8 mouse cellular contexts compared by ENCODE assay signal in the genomic region with DNA sequence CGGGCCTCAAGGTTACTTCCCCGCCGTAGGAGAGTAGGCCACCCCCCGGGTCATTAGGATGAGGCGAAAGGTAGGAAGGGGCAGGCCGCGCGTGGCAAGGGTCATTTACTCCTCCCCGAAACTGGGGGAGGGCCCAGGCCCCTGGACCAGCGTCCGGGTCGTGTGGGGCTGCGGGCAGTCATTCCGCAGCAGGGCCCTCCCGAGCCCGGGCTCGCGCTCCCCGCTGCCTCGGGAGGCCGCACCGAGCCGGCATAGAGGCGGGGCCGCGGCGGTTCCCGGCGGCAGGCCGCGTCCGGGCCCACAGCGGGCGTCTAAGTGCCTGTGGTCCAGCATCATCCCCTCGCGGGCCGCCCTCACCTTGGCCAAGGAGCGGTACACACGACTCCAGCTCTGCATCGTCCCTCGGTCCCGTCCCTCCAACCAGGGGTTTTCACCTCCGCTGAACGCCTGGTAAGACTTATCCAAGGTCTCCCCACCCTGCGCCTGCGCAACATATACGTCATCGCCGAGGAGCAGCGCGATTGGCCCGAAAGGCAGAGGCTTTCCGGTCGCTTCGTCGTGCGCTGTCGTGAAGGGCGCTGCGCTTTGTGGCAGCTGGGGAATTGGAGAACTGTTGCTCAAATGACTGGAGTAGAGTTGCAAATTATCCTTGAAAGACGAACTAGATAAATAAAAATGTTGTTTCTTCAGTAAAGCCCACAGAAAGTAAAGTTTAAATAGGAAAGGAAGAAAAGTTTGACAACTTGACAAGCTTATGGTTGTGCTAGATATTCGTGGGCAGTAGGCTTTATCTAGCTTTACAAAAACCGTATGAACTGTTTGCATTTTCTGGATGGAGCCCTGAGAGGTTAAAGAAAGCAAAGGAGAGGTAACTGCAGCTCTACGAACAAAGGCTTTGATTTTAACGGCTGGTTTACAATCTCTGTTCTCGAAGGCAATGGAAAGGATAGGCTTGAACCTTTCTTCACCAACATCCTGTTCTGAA. TPM values are rescaled to one million over a fixed set of nuclear protein-coding genes. Genes with fewer than 3 reads are reported as not detected.
DNase-seq lines count a peak whose midpoint lies in the region; ATAC-seq and TF ChIP-seq lines count a peak whose summit lies in the region.

A gene (minus strand): TSS at position 510 of the 985 bp plus-strand sequence.

- 5% methylated on average over 61 of the region's 66 CpGs for WGBS in forebrain, embryonic 12.5 days
- 7% methylated on average over 53 of the region's 66 CpGs for WGBS in heart, postnatal 0 days
- 4% methylated on average over 66 of the region's 66 CpGs for WGBS in liver, embryonic 16.5 days (ENCODE audit: insufficient replicate concordance)
- WGBS in neural tube, embryonic 13.5 days: 6% methylated on average over 66 of the region's 66 CpGs

- H3K4me1 ChIP-seq in E14TG2a.4 (replicated peaks; ENCODE audit: low read depth, low read length): peaks cover 7% of the 10 kb centered on the region
- H3K4me1 ChIP-seq in forebrain, embryonic 12.5 days: peaks cover 10% of the 10 kb centered on the region
- peaks cover 5% of the 10 kb centered on the region; the same call in 1 of the 2 replicates for H3K4me1 ChIP-seq in heart, postnatal 0 days (ENCODE audit: control insufficient read depth, insufficient read depth)
- H3K4me1 ChIP-seq in liver, embryonic 16.5 days (ENCODE audit: control insufficient read depth, low read depth, low read length): peaks cover 6% of the 10 kb centered on the region; the same call in 1 of the 2 replicates
- H3K4me1 ChIP-seq in neural tube, embryonic 13.5 days (replicated peaks): peaks cover 19% of the 10 kb centered on the region
- peaks cover 2% of the 10 kb centered on the region; the same call in 1 of the 2 replicates for H3K4me1 ChIP-seq in testis, adult 2 months (ENCODE audit: control insufficient read depth, insufficient read depth, low read length)

- peaks cover 17% of the 10 kb centered on the region for H3K36me3 ChIP-seq in E14TG2a.4 (ENCODE audit: insufficient read depth, low read length)
- H3K36me3 ChIP-seq in forebrain, embryonic 12.5 days (replicated peaks): peaks cover 15% of the 10 kb centered on the region
- H3K36me3 ChIP-seq in heart, postnatal 0 days (replicated peaks; ENCODE audit: control insufficient read depth, insufficient read depth, low read length): peaks cover 25% of the 10 kb centered on the region
- peaks cover 10% of the 10 kb centered on the region; the same call in 1 of the 2 replicates for H3K36me3 ChIP-seq in liver, embryonic 16.5 days (ENCODE audit: control insufficient read depth, insufficient read depth)
- peaks cover 23% of the 10 kb centered on the region for H3K36me3 ChIP-seq in neural tube, embryonic 13.5 days
- peaks cover 1% of the 10 kb centered on the region for H3K36me3 ChIP-seq in testis, adult 2 months (ENCODE audit: control insufficient read depth, insufficient read depth, low read length)

- no peaks in the 10 kb centered on the region for H3K27me3 ChIP-seq in E14TG2a.4 (ENCODE audit: insufficient read depth, low read length)
- no peaks in the 10 kb centered on the region for H3K27me3 ChIP-seq in forebrain, embryonic 12.5 days
- no peaks in the 10 kb centered on the region for H3K27me3 ChIP-seq in heart, postnatal 0 days (ENCODE audit: control insufficient read depth, insufficient read depth, low read length)
- H3K27me3 ChIP-seq in liver, embryonic 16.5 days (ENCODE audit: control insufficient read depth, insufficient read depth, low read depth, low read length): no peaks in the 10 kb centered on the region
- H3K27me3 ChIP-seq in neural tube, embryonic 13.5 days: no peaks in the 10 kb centered on the region
- no peaks in the 10 kb centered on the region for H3K27me3 ChIP-seq in testis, adult 2 months (ENCODE audit: control insufficient read depth, insufficient read depth, low read length)

- no peak for TF ChIP-seq EP300 in heart, postnatal 0 days (IDR thresholded peaks at IDR 0.05; ENCODE audit: low read depth)

- DNase-seq in c-Kit-positive CD71-positive TER-119-positive erythroid progenitor cells, embryonic 14.5 days (ENCODE audit: low spot score): peak; percentile 94
- DNase-seq in heart, postnatal 0 days (ENCODE audit: low spot score): peak; percentile 96
- peak; percentile 97 to 98 for DNase-seq in kidney, postnatal 4 days

- TF ChIP-seq POLR2A in testis, adult 2 months (IDR thresholded peaks at IDR 0.05; ENCODE audit: control insufficient read depth, low read depth, low read length): peak; percentile 93

- H3K27ac ChIP-seq in forebrain, embryonic 12.5 days: peak within 1 kb of the TSS; percentile 67
- H3K27ac ChIP-seq in heart, postnatal 0 days (ENCODE audit: low read depth): peak within 1 kb of the TSS; percentile 94
- peak within 1 kb of the TSS; percentile 83 for H3K27ac ChIP-seq in liver, embryonic 16.5 days (ENCODE audit: low read length)
- H3K27ac ChIP-seq in neural tube, embryonic 13.5 days (replicated peaks): peak within 1 kb of the TSS; percentile 79
- H3K27ac ChIP-seq in testis, adult 2 months (ENCODE audit: control insufficient read depth, insufficient read depth, low read depth, low read length): peak within 1 kb of the TSS; percentile 80

- no peak for TF ChIP-seq CTCF in E14TG2a.4 (conservative IDR thresholded peaks at IDR 0.05; ENCODE audit: low read length)
- no peak for TF ChIP-seq CTCF in heart, postnatal 0 days (IDR thresholded peaks at IDR 0.05; ENCODE audit: low read depth)
- no peak for TF ChIP-seq CTCF in testis, adult 2 months (IDR thresholded peaks at IDR 0.05; ENCODE audit: control insufficient read depth, insufficient read depth, insufficient replicate concordance, low read depth, low read length)

- peak within 1 kb of the TSS; percentile 86 for H3K4me2 ChIP-seq in forebrain, embryonic 12.5 days
- peak within 1 kb of the TSS; percentile 86 for H3K4me2 ChIP-seq in heart, postnatal 0 days (ENCODE audit: low read depth, low read length)
- H3K4me2 ChIP-seq in liver, embryonic 16.5 days (ENCODE audit: low read depth, low read length): peak within 1 kb of the TSS; percentile 57
- peak within 1 kb of the TSS; percentile 98 for H3K4me2 ChIP-seq in neural tube, embryonic 13.5 days

- peak within 1 kb of the TSS; percentile 92 for H3K4me3 ChIP-seq in E14TG2a.4 (replicated peaks; ENCODE audit: low read length)
- peak within 1 kb of the TSS; percentile 96 for H3K4me3 ChIP-seq in forebrain, embryonic 12.5 days (replicated peaks)
- H3K4me3 ChIP-seq in heart, postnatal 0 days (ENCODE audit: low read depth, low read length): peak within 1 kb of the TSS; percentile 88
- peak within 1 kb of the TSS; percentile 87 for H3K4me3 ChIP-seq in liver, embryonic 16.5 days (ENCODE audit: low read depth, low read length)
- peak within 1 kb of the TSS; percentile 99 for H3K4me3 ChIP-seq in neural tube, embryonic 13.5 days
- H3K4me3 ChIP-seq in testis, adult 2 months (ENCODE audit: control insufficient read depth, low read depth, low read length): peak within 1 kb of the TSS; percentile 96

- peak; percentile 100 for ATAC-seq in forebrain, embryonic 12.5 days (ENCODE audit: low FRiP score)
- ATAC-seq in heart, postnatal 0 days (ENCODE audit: insufficient read depth, low read depth): peak; percentile 99
- peak; percentile 98 for ATAC-seq in liver, embryonic 16.5 days (ENCODE audit: low read depth)
- peak; percentile 100 for ATAC-seq in neural tube, embryonic 13.5 days (ENCODE audit: low read depth)

- H3K9ac ChIP-seq in forebrain, embryonic 12.5 days: peak within 1 kb of the TSS; percentile 95
- peak within 1 kb of the TSS; percentile 97 for H3K9ac ChIP-seq in heart, postnatal 0 days (replicated peaks; ENCODE audit: low read depth, low read length)
- peak within 1 kb of the TSS; percentile 94 for H3K9ac ChIP-seq in liver, embryonic 16.5 days (ENCODE audit: low read depth, low read length)
- H3K9ac ChIP-seq in neural tube, embryonic 13.5 days: peak within 1 kb of the TSS; percentile 97

- peaks cover 47% of the 10 kb centered on the region for H3K9me3 ChIP-seq in E14TG2a.4 (ENCODE audit: low read length)
- H3K9me3 ChIP-seq in forebrain, embryonic 12.5 days: no peaks in the 10 kb centered on the region
- peaks cover 4% of the 10 kb centered on the region; the same call in 1 of the 2 replicates for H3K9me3 ChIP-seq in heart, postnatal 0 days (replicated peaks; ENCODE audit: control insufficient read depth, low read length)
- H3K9me3 ChIP-seq in liver, embryonic 16.5 days (replicated peaks; ENCODE audit: control insufficient read depth, low read length): no peaks in the 10 kb centered on the region
- no peaks in the 10 kb centered on the region for H3K9me3 ChIP-seq in neural tube, embryonic 13.5 days

RNA-seq across cellular contexts. Expression of the gene that starts here (rescaled TPM):
- 148 and 150 TPM in 2 replicates for polyA plus RNA-seq in forebrain, embryonic 12.5 days (2016; fragmentation: Nextera tagmentation; extraction: Ambion mirVana)
- 91.6 and 125 TPM in 2 replicates for total RNA-seq in heart, postnatal 0 days (2014; rRNA removed; ENCODE audit: low replicate concordance)
- polyA plus RNA-seq in heart, postnatal 0 days (2015; fragmentation: Nextera tagmentation; extraction: Ambion mirVana): 372 and 377 TPM in 2 replicates
- polyA plus RNA-seq in liver, embryonic 16.5 days (2015; fragmentation: Nextera tagmentation; extraction: Ambion mirVana): 74.2 and 76.9 TPM in 2 replicates
- 125 and 139 TPM in 2 replicates for polyA plus RNA-seq in neural tube, embryonic 13.5 days (2015; fragmentation: Nextera tagmentation; extraction: Ambion mirVana)
- 18.9 and 24.4 TPM in 2 replicates for polyA plus RNA-seq in testis, adult 2 months (2012; rRNA removed)

Comparison
In these comparisons a context has a peak if more than half of its experiments do, and no peak if none do; other contexts are left out.
1. Peak in every context shown above with its lines: DNase-seq, ATAC-seq, H3K4me3 ChIP-seq and H3K27ac ChIP-seq.